Mouse (Mus musculus) liver, postnatal 0 days (tissue): ENCODE data around the gene Dennd2c. TPM values are rescaled to one million over a fixed set of nuclear protein-coding genes. Genes with fewer than 3 reads are reported as not detected.

Source experiments
- ATAC-seq: fragments of 200-750 bp; cut with Nextera tagmentation; 2 replicates; pipeline ENCODE4 v1.8.0; 2017; ENCODE audit warnings: mild to moderate bottlenecking, moderate library complexity
- DNase-seq: peaks from one replicate; pipeline ENCODE4 v3.0.0-alpha.2; 2016
- H3K27ac ChIP-seq: fragments of 300-500 bp; sonication (generic); 2 replicates; pipeline ENCODE4 v1.5.1; 2014; ENCODE audit warnings: antibody characterized with exemption, moderate library complexity, mild to moderate bottlenecking, low read depth
- H3K27me3 ChIP-seq: fragments of 300-500 bp; sonication (generic); 2 replicates; pipeline ENCODE4 v1.6.1; 2014; ENCODE audit warnings: low read length, control low read depth, mixed read lengths; ENCODE audit not compliant: insufficient read depth
- H3K36me3 ChIP-seq: fragments of 300-500 bp; sonication (generic); replicated peaks from 2 replicates; pipeline ENCODE4 v1.6.1; 2014; ENCODE audit warnings: mild to moderate bottlenecking, control low read depth, low read length, moderate library complexity, mixed read lengths; ENCODE audit not compliant: insufficient read depth
- H3K4me1 ChIP-seq: fragments of 300-500 bp; sonication (generic); 2 replicates; pipeline ENCODE4 v1.6.1; 2014; ENCODE audit warnings: antibody characterized with exemption, mild to moderate bottlenecking, control low read depth; ENCODE audit not compliant: insufficient read depth
- H3K4me2 ChIP-seq: fragments of 300-500 bp; sonication (generic); 2 replicates; pipeline ENCODE4 v1.6.1; 2014; ENCODE audit warnings: low read depth, mild to moderate bottlenecking, low read length, moderate library complexity, mixed read lengths
- H3K4me3 ChIP-seq: fragments of 300-500 bp; sonication (generic); 2 replicates; pipeline ENCODE4 v1.5.1; 2014; ENCODE audit warnings: low read depth, low read length
- H3K9ac ChIP-seq: fragments of 300-500 bp; sonication (generic); replicated peaks from 2 replicates; pipeline ENCODE4 v1.6.1; 2014; ENCODE audit warnings: mild to moderate bottlenecking, moderate library complexity
- H3K9me3 ChIP-seq: fragments of 300-500 bp; sonication (generic); 2 replicates; pipeline ENCODE4 v1.6.1; 2016; ENCODE audit warnings: mild to moderate bottlenecking, control low read depth, low read length, mixed read lengths
- CTCF ChIP-seq: sonication (generic); IDR thresholded peaks from 2 replicates; pipeline ENCODE4 v1.5.1; 2016; ENCODE audit warnings: antibody characterized with exemption, low read depth
- EP300 ChIP-seq: IDR thresholded peaks from 2 replicates; pipeline ENCODE4 v1.6.1; 2016; ENCODE audit warnings: antibody characterized with exemption, low read depth, mild to moderate bottlenecking
- WGBS: fragments of 180-500 bp; shearing (Covaris S2); extraction: QIAGEN DNeasy Blood & Tissue Kit; methylation state at CpG from one replicate; pipeline ENCODE4 v1.1.7; 2014; ENCODE audit not compliant: insufficient replicate concordance; 5-methylcytosine and 5-hydroxymethylcytosine counted together
- polyA plus RNA-seq: library from polyadenylated mRNA; unstranded; fragments of >200 nt; fragmentation: Nextera tagmentation; extraction: Ambion mirVana; gene quantifications from 2 replicates; pipeline ENCODE4 v1.2.1, GENCODE M21; 2015

The Dennd2c gene
- polyA plus RNA-seq, 1 experiment from 2014 or later, result 2.8 TPM

DNA sequence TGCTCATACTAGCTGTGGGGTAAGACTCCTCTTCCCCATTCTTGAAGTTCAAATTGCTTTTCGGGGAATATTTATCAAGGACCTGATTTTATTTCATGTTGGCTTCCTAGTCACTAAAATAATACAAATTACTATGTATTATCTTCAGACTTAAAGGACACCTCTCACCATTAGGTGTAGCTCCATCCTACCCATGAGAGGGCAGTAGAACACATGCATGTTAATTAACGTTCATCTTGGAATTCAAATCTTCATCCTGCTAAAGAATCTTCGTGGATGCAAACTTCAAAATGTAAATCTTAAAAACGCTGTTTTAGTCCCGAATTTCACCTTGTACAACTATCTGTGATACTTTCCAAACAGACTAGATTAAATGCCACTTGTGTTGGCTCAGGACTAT, 1.2 kb upstream of the Dennd2c start:
- Histone ChIP-seq H3K4me1 (peaks cover 7% of the 10 kb centered on the region), H3K4me3 (no peak overlapping the region), H3K9me3 (no peaks in the 10 kb centered on the region), H3K36me3 (no peaks in the 10 kb centered on the region), H3K9ac (no peak overlapping the region), H3K27ac (no peak overlapping the region), H3K4me2 (no peak overlapping the region), H3K27me3 (no peaks in the 10 kb centered on the region)
- 43% methylated on average over 5 of the region's 5 CpGs for WGBS
- ATAC-seq (no peak), DNase-seq (no peak)
- no peak for TF ChIP-seq EP300
- TF ChIP-seq CTCF, result peak; percentile 23

DNA sequence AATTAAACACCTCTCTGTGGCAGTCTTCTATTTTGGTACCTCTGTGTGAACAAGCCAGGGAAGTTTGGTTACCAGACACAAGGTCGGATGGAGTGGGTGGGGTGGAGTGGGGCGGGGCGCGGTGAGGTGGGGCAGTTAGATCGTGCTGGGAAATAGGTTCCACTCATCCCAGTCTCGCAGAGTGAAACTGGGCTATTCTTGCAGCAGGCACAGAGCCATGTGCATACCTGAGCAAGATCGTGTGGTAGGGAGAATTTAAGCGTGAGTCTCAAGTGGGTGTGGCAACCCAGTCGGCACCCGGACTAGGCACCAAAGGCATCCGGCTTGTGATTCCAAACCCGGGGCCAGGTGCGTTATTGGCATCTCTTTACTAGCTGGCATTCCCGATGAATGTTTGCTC, 495 bp upstream of the Dennd2c start:
- 0% methylated on average over 14 of the region's 14 CpGs for WGBS
- H3K27me3 ChIP-seq, result no peaks in the 10 kb centered on the region
- H3K9ac ChIP-seq, result peak overlapping the region; percentile 81
- peak; percentile 28 for ATAC-seq
- TF ChIP-seq EP300 (no peak), CTCF (no peak)
- no peaks in the 10 kb centered on the region for H3K9me3 ChIP-seq
- peak; percentile 55 for DNase-seq
- H3K27ac ChIP-seq, result no peak overlapping the region
- peak overlapping the region; percentile 80 for H3K4me3 ChIP-seq
- H3K36me3 ChIP-seq, result no peaks in the 10 kb centered on the region
- H3K4me1 ChIP-seq, result peaks cover 7% of the 10 kb centered on the region
- peak overlapping the region; percentile 94 for H3K4me2 ChIP-seq

DNA sequence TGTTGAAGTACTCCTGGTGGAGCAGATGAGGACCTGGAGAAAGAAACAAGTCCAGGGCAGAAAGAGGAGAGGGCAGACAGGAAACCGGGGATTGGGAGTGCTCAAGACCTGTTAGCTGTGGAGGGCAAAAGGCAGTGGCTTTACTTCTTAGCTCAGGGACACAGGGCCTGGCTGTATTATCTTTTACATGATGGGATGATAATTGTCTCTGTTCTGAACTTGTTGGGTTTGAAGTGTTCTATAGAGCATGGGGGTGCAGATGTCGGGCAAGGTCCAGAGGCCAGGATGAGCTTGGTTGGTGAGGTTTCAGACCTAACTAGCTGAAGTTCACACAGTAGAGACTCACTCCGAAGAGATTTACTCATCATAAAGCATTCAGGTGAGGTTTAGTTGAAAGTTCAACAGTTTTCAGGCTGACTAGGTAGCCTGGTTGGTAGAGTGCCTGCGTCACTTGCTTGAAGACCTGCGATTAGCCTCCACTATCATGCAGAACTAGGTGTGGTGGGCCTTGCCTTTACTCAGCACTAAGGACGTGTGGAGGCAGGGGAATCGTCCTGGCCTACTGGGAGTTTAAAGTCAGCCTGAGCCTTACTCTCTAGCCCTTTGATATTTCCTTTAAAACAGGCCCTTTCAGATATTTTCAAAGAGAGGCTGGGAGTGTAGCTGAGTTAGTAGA, 5.3 kb downstream of the Dennd2c start:
- 81% methylated on average over 7 of the region's 7 CpGs for WGBS
- TF ChIP-seq EP300 (no peak), CTCF (no peak)
- DNase-seq (no peak), ATAC-seq (no peak)
- Histone ChIP-seq H3K9ac (no peak overlapping the region), H3K27me3 (no peaks in the 10 kb centered on the region), H3K9me3 (no peaks in the 10 kb centered on the region), H3K27ac (no peak overlapping the region), H3K4me1 (no peaks in the 10 kb centered on the region), H3K4me3 (no peak overlapping the region), H3K36me3 (no peaks in the 10 kb centered on the region), H3K4me2 (no peak overlapping the region)

DNA sequence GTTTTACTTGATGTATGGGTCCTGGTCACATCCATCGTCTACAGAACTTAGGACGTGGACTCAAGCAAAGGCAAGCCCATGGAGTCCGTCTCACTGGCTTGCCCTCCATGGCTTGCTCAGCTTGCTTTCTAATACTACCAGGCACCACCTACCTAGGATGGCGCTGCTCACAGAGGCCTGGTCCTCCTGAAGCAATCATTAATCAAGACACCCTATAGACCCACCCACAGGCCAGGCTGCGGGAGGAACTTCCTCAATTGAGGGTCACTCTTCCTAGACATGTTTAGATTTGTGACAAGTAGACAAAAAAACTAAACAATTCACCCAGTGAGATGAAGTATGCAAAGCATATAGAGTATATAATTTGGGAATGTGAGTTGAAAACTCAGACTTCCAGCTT, 9.8 kb downstream of the Dennd2c start:
- no peaks in the 10 kb centered on the region for H3K4me1 ChIP-seq
- no peak for DNase-seq

DNA sequence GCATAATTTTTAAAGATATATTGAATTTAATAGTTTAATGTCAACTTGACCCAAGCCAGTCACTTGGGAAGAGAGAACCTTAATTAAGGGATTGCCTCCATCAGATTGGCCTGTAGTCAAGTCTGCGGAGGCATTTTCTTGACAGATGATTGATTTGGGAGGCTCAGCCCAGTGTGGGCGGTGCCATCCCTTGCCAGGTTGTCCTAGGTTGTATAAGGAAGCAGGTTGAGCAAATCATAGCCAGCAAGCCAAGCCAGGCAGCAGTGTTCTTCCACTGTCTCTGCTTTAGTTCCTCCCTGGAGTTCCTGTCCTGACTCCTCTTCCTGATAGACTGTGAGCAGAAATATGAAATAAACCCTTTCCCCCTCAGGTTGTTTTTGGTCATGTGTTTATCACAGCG, 21.2 kb downstream of the Dennd2c start:
- ATAC-seq (no peak), DNase-seq (no peak)
- TF ChIP-seq EP300 (no peak), CTCF (no peak)
- H3K4me1 ChIP-seq, result peaks cover 15% of the 10 kb centered on the region
- no peak overlapping the region for H3K27ac ChIP-seq
- H3K36me3 ChIP-seq, result no peaks in the 10 kb centered on the region
- 73% methylated on average over 3 of the region's 3 CpGs for WGBS
- H3K4me2 ChIP-seq, result no peak overlapping the region
- H3K9me3 ChIP-seq, result no peaks in the 10 kb centered on the region
- H3K27me3 ChIP-seq, result no peaks in the 10 kb centered on the region
- H3K4me3 ChIP-seq, result no peak overlapping the region
- no peak overlapping the region for H3K9ac ChIP-seq

More for the DNA sequence above, 9.8 kb downstream of the Dennd2c start:
- WGBS, result 50% methylated on average over 5 of the region's 5 CpGs
- H3K4me3 ChIP-seq, result no peak overlapping the region
- TF ChIP-seq CTCF (no peak), EP300 (no peak)
- no peak overlapping the region for H3K4me2 ChIP-seq
- H3K27ac ChIP-seq, result no peak overlapping the region
- no peak overlapping the region for H3K9ac ChIP-seq
- no peak for ATAC-seq
- H3K27me3 ChIP-seq, result no peaks in the 10 kb centered on the region
- no peaks in the 10 kb centered on the region for H3K36me3 ChIP-seq
- H3K9me3 ChIP-seq, result no peaks in the 10 kb centered on the region

DNA sequence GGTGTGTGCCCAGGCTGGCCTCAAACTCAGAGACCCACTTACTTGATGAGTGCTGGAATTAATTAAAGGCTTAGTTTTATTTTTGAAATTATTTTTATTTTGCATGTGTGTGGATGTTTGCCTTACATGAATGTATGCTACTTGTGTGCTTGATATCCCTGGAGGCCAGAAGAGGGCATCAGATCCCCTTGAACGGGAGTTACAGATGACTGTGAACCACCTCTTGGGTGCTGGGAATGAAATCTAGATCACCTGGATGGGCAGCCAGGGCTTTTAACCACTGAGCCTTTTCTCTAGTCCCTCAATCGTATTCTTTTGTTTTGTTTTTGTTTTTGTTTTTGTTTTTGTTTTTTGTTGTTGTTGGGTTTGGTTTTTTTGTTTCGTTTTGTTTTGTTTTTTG, 23.7 kb downstream of the Dennd2c start:
- no peaks in the 10 kb centered on the region for H3K27me3 ChIP-seq
- no peaks in the 10 kb centered on the region for H3K9me3 ChIP-seq
- no peak overlapping the region for H3K9ac ChIP-seq
- ATAC-seq, result no peak
- TF ChIP-seq CTCF (peak; percentile 35; the same call in 1 of the 2 replicates), EP300 (no peak)
- no peak overlapping the region for H3K4me2 ChIP-seq
- no peak for DNase-seq
- 92% methylated on average over 3 of the region's 3 CpGs for WGBS
- H3K36me3 ChIP-seq, result no peaks in the 10 kb centered on the region
- H3K4me1 ChIP-seq, result peaks cover 24% of the 10 kb centered on the region
- H3K4me3 ChIP-seq, result no peak overlapping the region
- no peak overlapping the region for H3K27ac ChIP-seq
